Mouse (Mus musculus): Measurements from ENCODE around the gene Fbxw5. TPM values are rescaled to one million over a fixed set of nuclear protein-coding genes. Genes with fewer than 3 reads are reported as not detected.

Fbxw5 gene
- polyA plus RNA-seq, 1 experiment from 2014 or later, result 105 TPM

- no peak for ATAC-seq (ENCODE audit: low FRiP score, low TSS enrichment)
- Histone ChIP-seq H3K4me1 (ENCODE audit: insufficient read depth, low read length) (peaks cover 17% of the 10 kb centered on the region), H3K27me3 (ENCODE audit: insufficient read depth, low read length) (no peaks in the 10 kb centered on the region), H3K9ac (replicated peaks; ENCODE audit: low read length) (peak overlapping the region; percentile 85), H3K27ac (ENCODE audit: low read length) (peak overlapping the region; percentile 76; the same call in 1 of the 2 replicates), H3K36me3 (ENCODE audit: insufficient read depth, low read length) (no peaks in the 10 kb centered on the region), H3K9me3 (ENCODE audit: low read length) (no peaks in the 10 kb centered on the region), H3K4me2 (replicated peaks; ENCODE audit: low read depth, low read length) (peak overlapping the region; percentile 87), H3K4me3 (ENCODE audit: low read length) (peak overlapping the region; percentile 85)
- WGBS, result 21% methylated on average over 3 of the region's 3 CpGs
Measured at GRCm38 (mm10) chr2:25461407-25461806, 39.1 kb upstream of the Fbxw5 start.

- Histone ChIP-seq H3K4me3 (ENCODE audit: low read length) (no peak overlapping the region), H3K4me1 (ENCODE audit: insufficient read depth, low read length) (peaks cover 20% of the 10 kb centered on the region), H3K4me2 (replicated peaks; ENCODE audit: low read depth, low read length) (no peak overlapping the region), H3K27me3 (ENCODE audit: insufficient read depth, low read length) (no peaks in the 10 kb centered on the region), H3K27ac (ENCODE audit: low read length) (no peak overlapping the region), H3K36me3 (ENCODE audit: insufficient read depth, low read length) (no peaks in the 10 kb centered on the region), H3K9me3 (ENCODE audit: low read length) (no peaks in the 10 kb centered on the region), H3K9ac (replicated peaks; ENCODE audit: low read length) (no peak overlapping the region)
- WGBS, result 86% methylated on average over 3 of the region's 3 CpGs
- ATAC-seq (ENCODE audit: low FRiP score, low TSS enrichment), result no peak
Measured at GRCm38 (mm10) chr2:25463630-25464029, 36.9 kb upstream of the Fbxw5 start.

GRCm38 (mm10) chr2:25465256-25465655 lies 35.3 kb upstream of the Fbxw5 start:
- no peaks in the 10 kb centered on the region for H3K36me3 ChIP-seq (ENCODE audit: insufficient read depth, low read length)
- H3K4me1 ChIP-seq (ENCODE audit: insufficient read depth, low read length), result peaks cover 15% of the 10 kb centered on the region
- H3K4me3 ChIP-seq (ENCODE audit: low read length), result no peak overlapping the region
- H3K27ac ChIP-seq (ENCODE audit: low read length), result no peak overlapping the region
- 76% methylated on average over 2 of the region's 2 CpGs for WGBS
- ATAC-seq (ENCODE audit: low FRiP score, low TSS enrichment), result no peak
- H3K27me3 ChIP-seq (ENCODE audit: insufficient read depth, low read length), result no peaks in the 10 kb centered on the region
- H3K9ac ChIP-seq (replicated peaks; ENCODE audit: low read length), result no peak overlapping the region
- H3K9me3 ChIP-seq (ENCODE audit: low read length), result no peaks in the 10 kb centered on the region
- no peak overlapping the region for H3K4me2 ChIP-seq (replicated peaks; ENCODE audit: low read depth, low read length)

- Histone ChIP-seq H3K27ac (ENCODE audit: low read length) (no peak overlapping the region), H3K4me3 (ENCODE audit: low read length) (no peak overlapping the region), H3K9me3 (ENCODE audit: low read length) (no peaks in the 10 kb centered on the region), H3K4me1 (ENCODE audit: insufficient read depth, low read length) (peaks cover 13% of the 10 kb centered on the region), H3K9ac (replicated peaks; ENCODE audit: low read length) (no peak overlapping the region), H3K36me3 (ENCODE audit: insufficient read depth, low read length) (no peaks in the 10 kb centered on the region), H3K27me3 (ENCODE audit: insufficient read depth, low read length) (no peaks in the 10 kb centered on the region), H3K4me2 (replicated peaks; ENCODE audit: low read depth, low read length) (no peak overlapping the region)
- WGBS, result 44% methylated on average over 10 of the region's 10 CpGs
- no peak for ATAC-seq (ENCODE audit: low FRiP score, low TSS enrichment)
Measured at GRCm38 (mm10) chr2:25465816-25466635, 34.5 kb upstream of the Fbxw5 start.

GRCm38 (mm10) chr2:25467606-25468303 lies 32.8 kb upstream of the Fbxw5 start:
- no peak overlapping the region for H3K9ac ChIP-seq (replicated peaks; ENCODE audit: low read length)
- peaks cover 10% of the 10 kb centered on the region; the same call in 1 of the 2 replicates for H3K4me1 ChIP-seq (ENCODE audit: insufficient read depth, low read length)
- ATAC-seq (ENCODE audit: low FRiP score, low TSS enrichment), result no peak
- no peak overlapping the region for H3K4me2 ChIP-seq (replicated peaks; ENCODE audit: low read depth, low read length)
- no peak overlapping the region for H3K27ac ChIP-seq (ENCODE audit: low read length)
- no peaks in the 10 kb centered on the region for H3K27me3 ChIP-seq (ENCODE audit: insufficient read depth, low read length)
- 78% methylated on average over 14 of the region's 14 CpGs for WGBS
- H3K9me3 ChIP-seq (ENCODE audit: low read length), result no peaks in the 10 kb centered on the region
- no peaks in the 10 kb centered on the region for H3K36me3 ChIP-seq (ENCODE audit: insufficient read depth, low read length)
- H3K4me3 ChIP-seq (ENCODE audit: low read length), result no peak overlapping the region

- 0 out of 2 replicates have a peak, but pooled peaks have one; percentile 12 for ATAC-seq (ENCODE audit: low FRiP score, low TSS enrichment)
- Histone ChIP-seq H3K27ac (ENCODE audit: low read length) (no peak overlapping the region), H3K27me3 (ENCODE audit: insufficient read depth, low read length) (no peaks in the 10 kb centered on the region), H3K9me3 (ENCODE audit: low read length) (no peaks in the 10 kb centered on the region), H3K4me2 (replicated peaks; ENCODE audit: low read depth, low read length) (no peak overlapping the region), H3K4me3 (ENCODE audit: low read length) (no peak overlapping the region), H3K4me1 (ENCODE audit: insufficient read depth, low read length) (peaks cover 10% of the 10 kb centered on the region; the same call in 1 of the 2 replicates), H3K36me3 (ENCODE audit: insufficient read depth, low read length) (no peaks in the 10 kb centered on the region), H3K9ac (replicated peaks; ENCODE audit: low read length) (no peak overlapping the region)
- WGBS, result 80% methylated on average over 10 of the region's 10 CpGs
Measured at GRCm38 (mm10) chr2:25468962-25469915, 31.3 kb upstream of the Fbxw5 start.

- ATAC-seq (ENCODE audit: low FRiP score, low TSS enrichment), result no peak
- Histone ChIP-seq H3K27me3 (ENCODE audit: insufficient read depth, low read length) (no peaks in the 10 kb centered on the region), H3K9ac (replicated peaks; ENCODE audit: low read length) (no peak within 1 kb of the TSS), H3K4me3 (ENCODE audit: low read length) (no peak within 1 kb of the TSS), H3K36me3 (ENCODE audit: insufficient read depth, low read length) (no peaks in the 10 kb centered on the region), H3K4me2 (replicated peaks; ENCODE audit: low read depth, low read length) (no peak within 1 kb of the TSS), H3K27ac (ENCODE audit: low read length) (no peak within 1 kb of the TSS), H3K4me1 (ENCODE audit: insufficient read depth, low read length) (peaks cover 10% of the 10 kb centered on the region; the same call in 1 of the 2 replicates), H3K9me3 (ENCODE audit: low read length) (no peaks in the 10 kb centered on the region)
- 49% methylated on average over 6 of the region's 6 CpGs for WGBS
Measured at GRCm38 (mm10) chr2:25469969-25470368, 30.6 kb upstream of the Fbxw5 start, which contains the start of gene Ptgds. TSS of gene Ptgds (minus strand) at chr2:25470046.

- Histone ChIP-seq H3K27me3 (ENCODE audit: insufficient read depth, low read length) (no peaks in the 10 kb centered on the region), H3K4me1 (ENCODE audit: insufficient read depth, low read length) (0 out of 2 replicates have a peak, but pooled peaks cover 6% of the 10 kb centered on the region), H3K9me3 (ENCODE audit: low read length) (no peaks in the 10 kb centered on the region), H3K9ac (replicated peaks; ENCODE audit: low read length) (no peak overlapping the region), H3K4me2 (replicated peaks; ENCODE audit: low read depth, low read length) (no peak overlapping the region), H3K36me3 (ENCODE audit: insufficient read depth, low read length) (no peaks in the 10 kb centered on the region), H3K4me3 (ENCODE audit: low read length) (no peak overlapping the region), H3K27ac (ENCODE audit: low read length) (no peak overlapping the region)
- WGBS, result 78% methylated on average over 2 of the region's 2 CpGs
- ATAC-seq (ENCODE audit: low FRiP score, low TSS enrichment), result no peak
Measured at GRCm38 (mm10) chr2:25472550-25472949, 28.0 kb upstream of the Fbxw5 start.

GRCm38 (mm10) chr2:25477541-25477940 lies 23.0 kb upstream of the Fbxw5 start:
- Histone ChIP-seq H3K4me3 (ENCODE audit: low read length) (no peak overlapping the region), H3K36me3 (ENCODE audit: insufficient read depth, low read length) (no peaks in the 10 kb centered on the region), H3K27ac (ENCODE audit: low read length) (no peak overlapping the region), H3K4me1 (ENCODE audit: insufficient read depth, low read length) (no peaks in the 10 kb centered on the region), H3K27me3 (ENCODE audit: insufficient read depth, low read length) (no peaks in the 10 kb centered on the region), H3K4me2 (replicated peaks; ENCODE audit: low read depth, low read length) (no peak overlapping the region), H3K9me3 (ENCODE audit: low read length) (no peaks in the 10 kb centered on the region), H3K9ac (replicated peaks; ENCODE audit: low read length) (no peak overlapping the region)
- 89% methylated on average over 8 of the region's 8 CpGs for WGBS
- ATAC-seq (ENCODE audit: low FRiP score, low TSS enrichment), result no peak
